Mouse (Mus musculus): ENCODE data around the gene Prkce. TPM values are rescaled to one million over a fixed set of nuclear protein-coding genes. Genes with fewer than 3 reads are reported as not detected.

Gene Prkce
- polyA plus RNA-seq, 1 experiment from 2014 or later = 44.3 TPM

GRCm38 (mm10) chr17:86398226-86398625 is 230.6 kb downstream of the Prkce start:
- H3K4me3 ChIP-seq (ENCODE audit: low read depth, low read length) = no peak overlapping the region
- 97% methylated on average over 1 of the region's 1 CpGs for WGBS
- H3K9me3 ChIP-seq (ENCODE audit: control insufficient read depth, low read length) = no peaks in the 10 kb centered on the region
- H3K4me1 ChIP-seq (ENCODE audit: control insufficient read depth, insufficient read depth, low read length) = no peaks in the 10 kb centered on the region
- ATAC-seq (ENCODE audit: low read depth) = no peak
- H3K9ac ChIP-seq (replicated peaks; ENCODE audit: low read depth, low read length) = no peak overlapping the region
- no peak overlapping the region for H3K4me2 ChIP-seq (ENCODE audit: low read depth, low read length)
- no peaks in the 10 kb centered on the region for H3K36me3 ChIP-seq (ENCODE audit: control insufficient read depth, insufficient read depth, low read length)
- H3K27me3 ChIP-seq (ENCODE audit: control insufficient read depth, insufficient read depth, low read length) = no peaks in the 10 kb centered on the region
- no peak overlapping the region for H3K27ac ChIP-seq (ENCODE audit: low read depth, low read length)

- Histone ChIP-seq H3K4me1 (ENCODE audit: control insufficient read depth, insufficient read depth, low read length) (peaks cover 7% of the 10 kb centered on the region), H3K4me2 (ENCODE audit: low read depth, low read length) (no peak overlapping the region), H3K27me3 (ENCODE audit: control insufficient read depth, insufficient read depth, low read length) (no peaks in the 10 kb centered on the region), H3K27ac (ENCODE audit: low read depth, low read length) (no peak overlapping the region), H3K36me3 (ENCODE audit: control insufficient read depth, insufficient read depth, low read length) (no peaks in the 10 kb centered on the region), H3K9ac (replicated peaks; ENCODE audit: low read depth, low read length) (no peak overlapping the region), H3K9me3 (ENCODE audit: control insufficient read depth, low read length) (no peaks in the 10 kb centered on the region), H3K4me3 (ENCODE audit: low read depth, low read length) (no peak overlapping the region)
- ATAC-seq (ENCODE audit: low read depth) = no peak
- 66% methylated on average over 4 of the region's 4 CpGs for WGBS
These were observed 232.4 kb downstream of the Prkce start for GRCm38 (mm10) chr17:86400032-86400431.

DNA sequence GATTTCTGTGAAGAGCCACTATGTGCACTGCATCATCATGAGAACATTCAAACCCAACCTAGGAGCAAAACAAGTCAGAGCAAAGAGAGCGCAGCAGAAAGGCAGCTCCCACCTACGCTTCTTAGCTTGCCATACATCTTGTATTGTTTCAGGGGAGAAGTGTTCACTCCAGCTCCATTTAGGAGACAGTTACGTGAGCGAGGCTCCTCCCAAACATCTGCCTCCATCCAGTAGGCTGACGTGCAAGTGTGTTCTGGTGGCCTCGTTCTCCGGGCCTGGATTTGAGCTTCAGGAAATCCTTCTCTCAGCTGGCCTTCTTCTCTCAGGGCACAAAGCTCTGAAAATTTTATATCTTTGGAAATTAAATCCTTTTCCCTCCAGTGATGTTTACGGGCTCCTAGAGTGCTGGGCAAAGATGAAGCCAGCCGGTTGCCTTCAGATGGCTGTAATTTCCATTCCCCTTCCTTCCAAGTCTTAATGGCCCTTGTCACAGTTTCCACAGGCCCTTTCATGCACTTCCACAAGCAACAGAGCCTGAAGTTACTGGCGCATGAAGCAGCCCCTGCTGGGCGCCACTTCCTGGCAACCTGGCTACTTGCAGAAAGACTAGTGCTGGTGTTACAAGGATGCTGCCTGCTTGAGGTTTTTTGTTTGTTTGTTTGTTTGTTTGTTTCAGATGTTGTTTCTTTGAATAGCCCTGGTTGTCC is 237.4 kb downstream of the Prkce start:
- ATAC-seq (ENCODE audit: low read depth) = peak; percentile 41; the same call in 1 of the 2 replicates
- no peak overlapping the region for H3K4me2 ChIP-seq (ENCODE audit: low read depth, low read length)
- H3K27ac ChIP-seq (ENCODE audit: low read depth, low read length) = peak overlapping the region; percentile 64
- H3K9me3 ChIP-seq (ENCODE audit: control insufficient read depth, low read length) = no peaks in the 10 kb centered on the region
- no peak overlapping the region for H3K4me3 ChIP-seq (ENCODE audit: low read depth, low read length)
- H3K4me1 ChIP-seq (ENCODE audit: control insufficient read depth, insufficient read depth, low read length) = peaks cover 9% of the 10 kb centered on the region
- 36% methylated on average over 11 of the region's 11 CpGs for WGBS
- H3K9ac ChIP-seq (replicated peaks; ENCODE audit: low read depth, low read length) = no peak overlapping the region
- no peaks in the 10 kb centered on the region for H3K36me3 ChIP-seq (ENCODE audit: control insufficient read depth, insufficient read depth, low read length)
- no peaks in the 10 kb centered on the region for H3K27me3 ChIP-seq (ENCODE audit: control insufficient read depth, insufficient read depth, low read length)

GRCm38 (mm10) chr17:86405644-86406043 is 238.1 kb downstream of the Prkce start:
- 73% methylated on average over 8 of the region's 8 CpGs for WGBS

GRCm38 (mm10) chr17:86407921-86408613 is 240.5 kb downstream of the Prkce start:
- H3K4me2 ChIP-seq (ENCODE audit: low read depth, low read length) = no peak overlapping the region
- no peak overlapping the region for H3K27ac ChIP-seq (ENCODE audit: low read depth, low read length)
- no peaks in the 10 kb centered on the region for H3K9me3 ChIP-seq (ENCODE audit: control insufficient read depth, low read length)
- H3K9ac ChIP-seq (replicated peaks; ENCODE audit: low read depth, low read length) = no peak overlapping the region
- H3K4me1 ChIP-seq (ENCODE audit: control insufficient read depth, insufficient read depth, low read length) = peaks cover 24% of the 10 kb centered on the region
- WGBS = 87% methylated on average over 8 of the region's 8 CpGs
- H3K27me3 ChIP-seq (ENCODE audit: control insufficient read depth, insufficient read depth, low read length) = no peaks in the 10 kb centered on the region
- no peak overlapping the region for H3K4me3 ChIP-seq (ENCODE audit: low read depth, low read length)
- no peaks in the 10 kb centered on the region for H3K36me3 ChIP-seq (ENCODE audit: control insufficient read depth, insufficient read depth, low read length)
- ATAC-seq (ENCODE audit: low read depth) = no peak

More at GRCm38 (mm10) chr17:86405644-86406043, 238.1 kb downstream of the Prkce start:
- H3K9ac ChIP-seq (replicated peaks; ENCODE audit: low read depth, low read length) = no peak overlapping the region
- no peaks in the 10 kb centered on the region for H3K27me3 ChIP-seq (ENCODE audit: control insufficient read depth, insufficient read depth, low read length)
- no peaks in the 10 kb centered on the region for H3K9me3 ChIP-seq (ENCODE audit: control insufficient read depth, low read length)
- peaks cover 15% of the 10 kb centered on the region for H3K4me1 ChIP-seq (ENCODE audit: control insufficient read depth, insufficient read depth, low read length)
- no peak for ATAC-seq (ENCODE audit: low read depth)
- H3K4me2 ChIP-seq (ENCODE audit: low read depth, low read length) = no peak overlapping the region
- no peak overlapping the region for H3K4me3 ChIP-seq (ENCODE audit: low read depth, low read length)
- no peaks in the 10 kb centered on the region for H3K36me3 ChIP-seq (ENCODE audit: control insufficient read depth, insufficient read depth, low read length)
- H3K27ac ChIP-seq (ENCODE audit: low read depth, low read length) = peak overlapping the region; percentile 64; the same call in 1 of the 2 replicates

DNA sequence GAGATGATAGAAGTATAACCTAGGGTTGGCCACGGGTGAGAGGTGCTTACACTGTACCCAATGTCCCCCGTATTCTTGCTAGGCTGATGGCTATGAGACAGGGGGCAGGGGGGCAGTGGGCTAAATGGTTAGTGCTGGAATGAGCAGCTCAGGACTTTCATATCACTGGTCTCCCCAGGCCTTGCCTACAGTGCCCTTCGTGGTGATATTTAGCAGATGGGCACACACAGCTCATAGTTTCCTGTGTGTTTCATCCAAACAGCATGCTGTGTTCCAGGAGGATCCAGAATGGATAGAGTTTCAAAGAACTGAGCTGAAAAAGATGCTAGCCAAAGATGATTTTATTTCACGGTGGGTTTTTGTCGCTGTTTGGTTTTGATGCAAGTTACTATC is 241.0 kb downstream of the Prkce start:
- Histone ChIP-seq H3K27ac (ENCODE audit: low read depth, low read length) (no peak overlapping the region), H3K9me3 (ENCODE audit: control insufficient read depth, low read length) (no peaks in the 10 kb centered on the region), H3K27me3 (ENCODE audit: control insufficient read depth, insufficient read depth, low read length) (no peaks in the 10 kb centered on the region), H3K4me2 (ENCODE audit: low read depth, low read length) (no peak overlapping the region), H3K9ac (replicated peaks; ENCODE audit: low read depth, low read length) (no peak overlapping the region), H3K4me1 (ENCODE audit: control insufficient read depth, insufficient read depth, low read length) (peaks cover 24% of the 10 kb centered on the region), H3K4me3 (ENCODE audit: low read depth, low read length) (no peak overlapping the region), H3K36me3 (ENCODE audit: control insufficient read depth, insufficient read depth, low read length) (no peaks in the 10 kb centered on the region)
- WGBS = 85% methylated on average over 5 of the region's 5 CpGs
- ATAC-seq (ENCODE audit: low read depth) = no peak

DNA sequence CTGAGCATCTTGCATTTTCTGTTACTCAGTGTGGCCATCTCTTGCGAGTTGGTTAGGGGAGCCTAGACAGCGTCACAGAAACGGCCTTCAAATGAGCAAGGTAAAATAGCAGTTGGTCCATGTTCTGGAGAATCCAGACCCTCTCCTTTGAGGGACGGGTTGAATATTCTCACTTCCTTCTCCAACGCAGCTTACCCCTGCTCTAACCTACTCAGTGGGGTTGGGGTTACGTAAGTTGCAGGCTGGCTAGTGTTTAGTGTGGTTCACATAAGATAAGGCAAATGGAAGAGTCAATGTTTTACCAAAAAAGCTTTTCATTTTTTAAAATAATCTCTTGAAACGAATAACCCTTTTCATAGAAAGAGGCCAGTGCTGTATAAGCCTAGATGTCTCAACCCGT is 241.9 kb downstream of the Prkce start:
- H3K9me3 ChIP-seq (ENCODE audit: control insufficient read depth, low read length) = no peaks in the 10 kb centered on the region
- 95% methylated on average over 8 of the region's 8 CpGs for WGBS
- H3K4me1 ChIP-seq (ENCODE audit: control insufficient read depth, insufficient read depth, low read length) = peaks cover 22% of the 10 kb centered on the region
- no peak for ATAC-seq (ENCODE audit: low read depth)
- no peak overlapping the region for H3K27ac ChIP-seq (ENCODE audit: low read depth, low read length)
- no peak overlapping the region for H3K9ac ChIP-seq (replicated peaks; ENCODE audit: low read depth, low read length)
- H3K4me2 ChIP-seq (ENCODE audit: low read depth, low read length) = no peak overlapping the region
- no peaks in the 10 kb centered on the region for H3K36me3 ChIP-seq (ENCODE audit: control insufficient read depth, insufficient read depth, low read length)
- H3K4me3 ChIP-seq (ENCODE audit: low read depth, low read length) = no peak overlapping the region
- H3K27me3 ChIP-seq (ENCODE audit: control insufficient read depth, insufficient read depth, low read length) = no peaks in the 10 kb centered on the region

DNA sequence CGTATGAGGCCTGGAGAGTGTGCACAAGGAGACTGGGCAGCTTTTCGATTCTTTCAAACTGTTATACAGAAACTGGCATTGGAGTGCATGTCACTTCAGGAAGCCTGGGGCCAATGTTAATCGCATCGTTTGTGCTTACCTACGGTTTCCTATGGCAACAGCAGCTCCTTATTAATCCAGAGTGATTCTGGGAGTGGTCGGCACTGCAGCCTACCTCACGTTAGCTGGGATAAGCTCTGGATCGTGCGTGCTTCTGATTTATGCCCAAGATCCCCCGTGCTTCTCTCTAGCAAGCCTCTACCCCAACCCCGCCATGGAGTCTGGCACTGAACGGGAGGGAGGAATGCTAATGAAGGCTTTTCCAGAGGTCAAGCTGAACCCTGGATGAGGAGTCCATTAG is 242.9 kb downstream of the Prkce start:
- WGBS = 26% methylated on average over 12 of the region's 12 CpGs
- peaks cover 18% of the 10 kb centered on the region for H3K4me1 ChIP-seq (ENCODE audit: control insufficient read depth, insufficient read depth, low read length)
- no peak overlapping the region for H3K4me3 ChIP-seq (ENCODE audit: low read depth, low read length)
- 0 out of 2 replicates have a peak overlapping the region, but pooled peaks have one; percentile 36 for H3K27ac ChIP-seq (ENCODE audit: low read depth, low read length)
- no peaks in the 10 kb centered on the region for H3K27me3 ChIP-seq (ENCODE audit: control insufficient read depth, insufficient read depth, low read length)
- no peaks in the 10 kb centered on the region for H3K9me3 ChIP-seq (ENCODE audit: control insufficient read depth, low read length)
- no peak overlapping the region for H3K4me2 ChIP-seq (ENCODE audit: low read depth, low read length)
- H3K36me3 ChIP-seq (ENCODE audit: control insufficient read depth, insufficient read depth, low read length) = no peaks in the 10 kb centered on the region
- ATAC-seq (ENCODE audit: low read depth) = peak; percentile 47; the same call in 1 of the 2 replicates
- H3K9ac ChIP-seq (replicated peaks; ENCODE audit: low read depth, low read length) = no peak overlapping the region

DNA sequence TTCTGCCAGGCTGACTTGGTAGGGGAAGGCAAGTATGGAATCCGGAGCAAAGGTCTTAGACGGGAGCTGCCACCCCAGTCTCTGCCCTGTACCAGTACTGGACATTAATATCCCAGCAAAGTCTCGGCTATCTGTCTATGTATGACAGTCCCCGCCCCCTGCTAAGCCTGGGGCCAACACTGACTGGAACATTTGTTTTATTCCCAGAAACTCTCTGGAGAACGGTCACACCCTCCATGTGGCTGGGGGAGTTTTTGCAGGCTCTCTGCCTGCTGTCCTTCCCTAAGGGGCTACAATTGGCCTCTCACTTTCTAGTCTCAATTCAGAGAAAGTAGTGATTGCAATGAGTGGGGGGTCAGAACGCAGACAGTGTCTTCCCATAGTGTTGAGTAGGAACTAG is 244.6 kb downstream of the Prkce start:
- 0 out of 2 replicates have a peak, but pooled peaks have one; percentile 18 for ATAC-seq (ENCODE audit: low read depth)
- peaks cover 18% of the 10 kb centered on the region for H3K4me1 ChIP-seq (ENCODE audit: control insufficient read depth, insufficient read depth, low read length)
- no peak overlapping the region for H3K4me2 ChIP-seq (ENCODE audit: low read depth, low read length)
- no peaks in the 10 kb centered on the region for H3K27me3 ChIP-seq (ENCODE audit: control insufficient read depth, insufficient read depth, low read length)
- no peak overlapping the region for H3K9ac ChIP-seq (replicated peaks; ENCODE audit: low read depth, low read length)
- H3K9me3 ChIP-seq (ENCODE audit: control insufficient read depth, low read length) = no peaks in the 10 kb centered on the region
- 58% methylated on average over 6 of the region's 6 CpGs for WGBS
- H3K4me3 ChIP-seq (ENCODE audit: low read depth, low read length) = no peak overlapping the region
- no peaks in the 10 kb centered on the region for H3K36me3 ChIP-seq (ENCODE audit: control insufficient read depth, insufficient read depth, low read length)
- no peak overlapping the region for H3K27ac ChIP-seq (ENCODE audit: low read depth, low read length)

All from neural tube, embryonic 14.5 days (tissue).